29 mouse cellular contexts compared by ENCODE assay signal in the genomic region with DNA sequence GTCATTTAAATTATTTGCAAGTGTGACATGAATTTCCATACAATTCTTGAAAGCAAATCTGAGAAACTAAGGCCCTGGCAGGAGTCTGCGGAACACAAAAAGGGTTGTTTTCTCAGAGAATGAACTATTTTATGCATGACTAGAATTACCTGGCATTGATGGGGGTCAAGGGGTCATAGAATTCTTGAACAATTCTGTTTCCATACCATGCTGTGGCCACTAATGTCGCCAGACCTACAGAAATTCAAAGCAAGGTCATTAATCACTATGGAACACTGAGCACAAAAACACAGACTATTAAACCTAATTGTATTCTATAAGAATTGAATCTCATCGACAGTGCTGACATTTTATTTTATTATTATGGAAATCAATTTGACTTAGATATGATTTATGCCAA. TPM values are rescaled to one million over a fixed set of nuclear protein-coding genes. Genes with fewer than 3 reads are reported as not detected.
DNase-seq lines count a peak whose midpoint lies in the region; ATAC-seq and TF ChIP-seq lines count a peak whose summit lies in the region.
"Had no signal": no experiment of that assay in that cellular context is flagged by ENCODE, and none has a peak within 500 bp of the region (broad histone marks: within the 10 kb centered on the region; RNA-seq: fewer than 3 reads in every experiment).

No protein-coding gene starts in this region.

- ATAC-seq in hindbrain, embryonic 11.5 days (ENCODE audit: low FRiP score) = peak; percentile 60
- no peak for ATAC-seq in hindbrain, embryonic 16.5 days
- ATAC-seq: forebrain, embryonic 13.5 days; inflammation-experienced regulatory T-cells, adult 6 months; liver, embryonic 12.5 days; liver, postnatal 0 days; Patski had no signal

- no peak overlapping the region for H3K4me2 ChIP-seq in hindbrain, embryonic 11.5 days (replicated peaks; ENCODE audit: low read depth, low read length)
- H3K4me2 ChIP-seq in hindbrain, embryonic 16.5 days (ENCODE audit: low read length) = no peak overlapping the region
- H3K4me2 ChIP-seq: forebrain, embryonic 13.5 days; heart, embryonic 12.5 days; liver, embryonic 12.5 days; midbrain, embryonic 12.5 days had no signal

- H3K27ac ChIP-seq in hindbrain, embryonic 11.5 days (ENCODE audit: low read depth, low read length) = no peak overlapping the region
- H3K27ac ChIP-seq in hindbrain, embryonic 16.5 days (ENCODE audit: low read depth, low read length) = no peak overlapping the region
- no peak overlapping the region for H3K27ac ChIP-seq in left cerebral cortex, adult 2 months
- H3K27ac ChIP-seq: forebrain, embryonic 13.5 days; gastrocnemius, adult 2 months; layer of hippocampus, adult 2 months; liver, embryonic 12.5 days; midbrain, embryonic 12.5 days had no signal

- TF ChIP-seq CTCF in brain, embryonic 14.5 days (IDR thresholded peaks at IDR 0.05; ENCODE audit: borderline replicate concordance, extremely low read depth, insufficient read depth, insufficient read length) = no peak
- TF ChIP-seq CTCF in left cerebral cortex, adult 2 months (IDR thresholded peaks at IDR 0.05) = no peak

- peak; percentile 31 for DNase-seq in hindbrain, embryonic 11.5 days (ENCODE audit: low spot score)
- DNase-seq in brain, embryonic 14.5 days (ENCODE audit: low read depth) = peak; percentile 29
- peak; percentile 48 for DNase-seq in embryo, embryonic 11 days
- peak; percentile 67 for DNase-seq in mesoderm, embryonic 11.5 days (ENCODE audit: low read depth, low spot score)
- no peak for DNase-seq in adrenal gland, adult 2 months
- no peak for DNase-seq in left cerebral cortex, adult 2 months (ENCODE audit: extremely low spot score in 1 of 2, low spot score in 2 of 2)
- DNase-seq: adrenal gland, postnatal 25 days; cerebellum, adult 18-20 months; cerebellum, postnatal 10 days; gastrocnemius, adult 2 months; gastrocnemius, postnatal 36 days; heart, adult 18-20 months; heart, postnatal 4 days; kidney, adult 11 months; kidney, postnatal 36 days; left cerebral cortex, postnatal 4 days; liver, postnatal 0 days; lung, postnatal 36 days; thymus, postnatal 4 days had no signal

- no peak overlapping the region for H3K9ac ChIP-seq in hindbrain, embryonic 11.5 days (ENCODE audit: low read depth, low read length)
- H3K9ac ChIP-seq in hindbrain, embryonic 16.5 days (ENCODE audit: low read depth, low read length) = no peak overlapping the region
- H3K9ac ChIP-seq: forebrain, embryonic 13.5 days; heart, embryonic 12.5 days; liver, embryonic 12.5 days; liver, postnatal 0 days; midbrain, embryonic 12.5 days had no signal

- no peaks in the 10 kb centered on the region for H3K9me3 ChIP-seq in hindbrain, embryonic 11.5 days (ENCODE audit: control insufficient read depth, low read length)
- no peaks in the 10 kb centered on the region for H3K9me3 ChIP-seq in hindbrain, embryonic 16.5 days (ENCODE audit: control insufficient read depth, low read length)
- H3K9me3 ChIP-seq: forebrain, embryonic 13.5 days; heart, embryonic 12.5 days; liver, embryonic 12.5 days; midbrain, embryonic 12.5 days had no signal

- no peak overlapping the region for H3K4me3 ChIP-seq in hindbrain, embryonic 11.5 days (ENCODE audit: low read depth, low read length)
- H3K4me3 ChIP-seq in hindbrain, embryonic 16.5 days (ENCODE audit: low read length) = no peak overlapping the region
- H3K4me3 ChIP-seq in left cerebral cortex, adult 2 months = no peak overlapping the region
- H3K4me3 ChIP-seq: erythroblast, embryonic 14.5 days; forebrain, embryonic 13.5 days; gastrocnemius, adult 2 months; heart, embryonic 12.5 days; layer of hippocampus, adult 2 months; liver, embryonic 12.5 days; midbrain, embryonic 12.5 days had no signal

- no peaks in the 10 kb centered on the region for H3K36me3 ChIP-seq in hindbrain, embryonic 11.5 days (ENCODE audit: control insufficient read depth, insufficient read depth, low read length)
- no peaks in the 10 kb centered on the region for H3K36me3 ChIP-seq in hindbrain, embryonic 16.5 days (ENCODE audit: control insufficient read depth, insufficient read depth, low read length)
- H3K36me3 ChIP-seq: heart, embryonic 12.5 days; liver, embryonic 12.5 days; midbrain, embryonic 12.5 days had no signal

- no peak for TF ChIP-seq POLR2A in brain, embryonic 14.5 days (IDR thresholded peaks at IDR 0.05; ENCODE audit: borderline replicate concordance, extremely low read depth, insufficient read depth, insufficient read length, poor library complexity, severe bottlenecking)

- WGBS in hindbrain, embryonic 11.5 days = 27% methylated on average over 3 of the region's 3 CpGs
- 27% methylated on average over 3 of the region's 3 CpGs for WGBS in hindbrain, embryonic 16.5 days

- no peaks in the 10 kb centered on the region for H3K27me3 ChIP-seq in hindbrain, embryonic 11.5 days (ENCODE audit: control insufficient read depth, insufficient read depth, low read length)
- H3K27me3 ChIP-seq in hindbrain, embryonic 16.5 days (replicated peaks; ENCODE audit: control insufficient read depth, insufficient read depth, low read length) = no peaks in the 10 kb centered on the region
- H3K27me3 ChIP-seq: forebrain, embryonic 13.5 days; heart, embryonic 12.5 days; liver, embryonic 12.5 days; midbrain, embryonic 12.5 days; Patski had no signal

- H3K4me1 ChIP-seq in hindbrain, embryonic 11.5 days (replicated peaks; ENCODE audit: control insufficient read depth, insufficient read depth, low read length) = no peaks in the 10 kb centered on the region
- H3K4me1 ChIP-seq in hindbrain, embryonic 16.5 days (ENCODE audit: control insufficient read depth, insufficient read depth, low read depth, low read length) = no peaks in the 10 kb centered on the region
- H3K4me1 ChIP-seq: forebrain, embryonic 13.5 days; heart, embryonic 12.5 days; midbrain, embryonic 12.5 days had no signal

- intact Hi-C loops in left cerebral cortex, adult 2 months (cut with DNase I) = no loop called here

RNA-seq across cellular contexts. Expression of gene Cldn1, which starts 10.9 kb away (rescaled TPM):
- polyA plus RNA-seq in hindbrain, embryonic 11.5 days (2014; fragmentation: Nextera tagmentation; extraction: Ambion mirVana) = 10.6 and 12.3 TPM in 2 replicates
- 10.4 and 11.4 TPM in 2 replicates for polyA plus RNA-seq in hindbrain, embryonic 16.5 days (2015; fragmentation: Nextera tagmentation; extraction: Ambion mirVana)
- polyA plus RNA-seq in brain, embryonic 14.5 days (2012; rRNA removed) = 4.8 and 7.4 TPM in 2 replicates
- total RNA-seq in adrenal gland, adult 2 months (2021) = 10 to 100 TPM in 1 of 2 experiments, 1 to 10 TPM in 1; 9.0 to 16.2 TPM
- polyA plus RNA-seq in adrenal gland, adult 2 months (2012; rRNA removed) = 3.0 and 4.6 TPM in 2 replicates
- total RNA-seq in left cerebral cortex, adult 2 months (2021) = 1 to 10 TPM; 2.1 to 2.2 TPM
- total RNA-seq: MEL had no signal
- polyA plus RNA-seq: erythroblast, embryonic 14.5 days; inflammation-experienced regulatory T-cells, adult 6 months had no signal

Comparison
In these comparisons a context has a peak if more than half of its experiments do, and no peak if none do; other contexts are left out.
1. DNase-seq: peak in hindbrain, embryonic 11.5 days (single experiment), brain, embryonic 14.5 days (single experiment), embryo, embryonic 11 days (single experiment) and mesoderm, embryonic 11.5 days (single experiment); none in adrenal gland, adult 2 months (single experiment) and left cerebral cortex, adult 2 months (0 of 2).